Mouse (Mus musculus) lung, postnatal 14 days (tissue): Measurements from ENCODE around the gene Copg2.

ENCODE experiments used
- DNase-seq: peaks from one replicate; pipeline ENCODE4 v3.0.0; 2021

Copg2 gene

GRCm38 (mm10) chr6:30732571-30733130 is 163.9 kb downstream of the Copg2 start:
- DNase-seq = no peak

GRCm38 (mm10) chr6:30730301-30730971 is 166.2 kb downstream of the Copg2 start:
- DNase-seq = no peak

DNA sequence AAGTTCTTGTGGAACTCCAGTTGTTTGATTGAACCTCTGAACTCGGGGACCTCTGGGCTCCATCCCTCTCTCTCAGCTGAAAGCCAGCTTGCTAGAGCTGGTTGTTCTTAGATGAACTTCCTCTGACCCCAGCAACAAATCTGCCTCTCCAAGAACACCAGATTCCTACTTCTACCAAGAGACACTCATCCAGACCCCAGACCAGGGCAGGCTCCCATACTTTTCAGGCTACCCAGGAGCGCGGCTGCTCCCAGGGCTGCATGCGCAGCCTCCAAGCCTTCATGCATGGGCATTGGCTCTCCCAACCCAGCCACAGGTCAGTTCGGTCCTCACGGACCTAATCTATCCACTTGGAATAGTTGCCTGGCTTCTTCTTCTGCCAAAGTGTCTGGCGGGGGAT is 173.3 kb downstream of the Copg2 start, which contains the start of gene Mest:
Mest (plus strand) TSS at position 217 of the 400 bp plus-strand sequence.
- no peak for DNase-seq

GRCm38 (mm10) chr6:30722385-30723164 is 174.0 kb downstream of the Copg2 start:
- no peak for DNase-seq

DNA sequence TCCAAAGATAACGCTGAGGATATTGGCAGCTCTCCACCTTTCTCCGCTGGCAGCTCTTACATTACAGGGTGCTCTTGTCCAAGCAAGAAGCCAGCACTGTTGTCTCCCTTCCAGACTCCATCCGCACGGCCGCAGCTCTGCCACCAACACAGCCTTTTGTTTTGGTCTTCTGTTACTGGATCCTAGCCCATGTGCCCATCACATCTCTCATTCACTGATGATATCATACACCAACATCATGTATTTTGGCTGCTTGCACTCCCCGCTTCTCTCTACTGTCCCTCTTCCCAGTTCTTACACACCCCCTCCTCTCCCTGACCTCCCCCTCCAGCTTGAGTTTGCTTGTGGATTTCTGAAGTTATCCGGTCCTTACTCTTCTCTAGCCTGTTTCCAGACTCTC is 179.8 kb downstream of the Copg2 start:
- peak; percentile 43 for DNase-seq

DNA sequence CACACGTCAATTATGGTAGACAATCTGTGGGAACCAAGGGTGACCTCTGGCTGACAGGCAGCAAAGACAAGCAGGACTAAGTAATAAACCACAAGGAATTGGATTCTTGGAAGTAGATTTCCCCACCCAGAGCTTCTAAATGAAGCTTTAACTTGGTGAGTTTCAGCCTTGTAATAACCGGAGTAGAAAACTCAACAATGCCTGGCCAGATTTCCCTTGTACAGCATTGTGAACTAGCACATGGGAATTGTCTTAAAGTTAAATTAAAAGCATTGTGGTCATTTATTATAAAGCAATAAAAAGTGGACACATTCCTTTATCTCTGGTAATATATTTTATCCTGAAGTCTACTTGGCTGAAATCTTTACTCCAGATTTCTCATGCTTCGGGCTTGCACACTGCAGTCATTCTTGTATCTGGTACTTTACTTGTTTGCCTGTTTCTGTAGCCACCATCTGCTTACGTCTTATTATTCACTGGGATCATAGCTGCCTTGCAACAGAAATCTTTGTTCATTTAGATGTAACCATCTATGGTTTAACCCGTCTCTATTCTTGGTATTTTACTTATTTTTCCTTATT is 181.6 kb downstream of the Copg2 start:
- DNase-seq = no peak

DNA sequence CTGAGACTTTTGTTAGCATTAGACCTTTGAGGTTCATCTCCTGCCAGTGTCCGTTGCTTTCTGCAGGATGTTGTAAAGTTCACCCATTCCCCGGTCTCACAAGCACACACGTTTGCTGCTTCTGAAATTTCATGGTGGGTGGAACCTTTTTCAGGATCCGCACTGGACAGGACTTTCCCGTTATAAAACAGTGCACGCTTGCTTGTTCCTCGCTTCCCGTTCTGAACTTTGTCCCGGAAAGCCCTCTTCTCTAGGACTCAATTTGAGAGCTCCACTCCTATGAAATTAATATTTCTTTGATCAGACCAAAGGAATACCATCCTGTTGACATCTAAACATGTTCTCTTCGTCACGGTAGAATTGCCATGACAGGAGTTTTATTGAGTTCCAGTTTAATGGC is 182.7 kb downstream of the Copg2 start:
- DNase-seq = no peak

- DNase-seq = no peak
Observed at GRCm38 (mm10) chr6:30713455-30713854, 183.1 kb downstream of the Copg2 start.

- peak; percentile 44 for DNase-seq
Observed at GRCm38 (mm10) chr6:30712484-30712883, 184.1 kb downstream of the Copg2 start.

DNA sequence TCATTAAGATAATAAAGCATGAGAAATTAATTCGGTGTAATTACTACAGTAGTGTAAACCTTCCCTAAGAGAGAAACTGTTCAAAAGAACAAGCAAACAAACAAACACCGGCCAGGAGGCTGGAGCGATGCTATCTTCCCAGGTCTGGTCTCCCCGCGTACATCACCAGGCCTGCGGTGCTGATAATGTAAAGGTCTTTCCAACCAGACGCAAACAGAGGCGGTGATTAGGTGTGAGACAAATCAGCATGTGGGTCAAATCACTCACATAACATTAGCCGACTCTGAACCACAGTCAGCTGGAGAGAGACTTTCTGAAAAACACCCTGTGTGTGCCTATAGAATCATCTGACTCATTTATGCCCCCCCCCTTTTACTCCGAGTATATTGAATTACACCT is 185.2 kb downstream of the Copg2 start:
- DNase-seq = no peak

GRCm38 (mm10) chr6:30710371-30711364 is 185.9 kb downstream of the Copg2 start:
- no peak for DNase-seq

GRCm38 (mm10) chr6:30709115-30709514 is 187.5 kb downstream of the Copg2 start:
- DNase-seq = no peak

DNA sequence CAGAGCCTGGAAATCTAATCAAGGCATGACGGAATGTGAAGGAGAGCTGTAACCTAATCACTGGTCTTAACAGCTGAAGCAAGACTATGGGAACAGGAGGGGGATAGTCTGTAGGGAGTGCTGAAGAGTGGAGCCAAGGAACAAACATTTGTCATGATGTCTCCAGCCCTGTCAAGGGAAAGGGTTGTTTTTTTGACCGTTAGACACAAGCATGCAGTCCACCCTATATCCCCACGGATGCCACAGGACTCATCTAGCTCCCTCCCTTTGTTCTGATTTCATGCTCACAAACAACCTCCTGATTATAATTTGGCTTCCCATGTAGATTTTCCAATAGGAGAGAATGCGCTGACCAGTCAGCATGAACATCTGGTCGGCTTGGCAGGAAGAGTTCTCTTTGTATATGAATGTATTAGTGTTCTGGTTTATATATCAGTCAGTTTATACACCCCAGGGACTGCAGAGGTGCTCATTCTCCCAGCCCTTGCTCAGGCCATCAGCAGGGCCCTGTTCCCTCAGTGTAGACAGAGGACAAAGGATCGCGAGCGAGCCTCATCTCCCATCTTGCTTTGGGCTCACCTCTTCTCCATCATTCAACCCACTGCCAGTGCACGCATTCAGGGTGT is 192.5 kb downstream of the Copg2 start:
- DNase-seq = no peak

- DNase-seq = no peak
Observed at GRCm38 (mm10) chr6:30703476-30703875, 193.1 kb downstream of the Copg2 start.

DNA sequence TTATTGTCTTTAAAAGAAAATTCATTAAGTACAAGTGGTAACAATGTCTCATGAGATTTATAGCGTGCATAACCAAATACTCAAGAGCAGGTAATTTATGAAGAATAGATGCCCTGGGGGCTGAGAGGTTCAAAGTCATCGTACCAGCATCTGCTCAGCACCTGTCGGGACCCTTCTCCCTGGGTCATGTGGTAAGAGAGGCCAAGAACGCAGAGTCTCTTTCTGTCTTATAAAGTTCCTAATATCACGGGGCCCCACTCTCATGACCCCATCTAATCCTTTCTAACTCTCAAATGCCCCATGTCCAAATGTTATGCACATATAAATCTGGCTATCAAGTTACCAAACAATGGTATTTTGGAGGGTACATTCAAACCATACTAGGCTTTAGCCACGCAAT is 193.7 kb downstream of the Copg2 start:
- no peak for DNase-seq

GRCm38 (mm10) chr6:30700182-30700581 is 196.4 kb downstream of the Copg2 start:
- DNase-seq = no peak

DNA sequence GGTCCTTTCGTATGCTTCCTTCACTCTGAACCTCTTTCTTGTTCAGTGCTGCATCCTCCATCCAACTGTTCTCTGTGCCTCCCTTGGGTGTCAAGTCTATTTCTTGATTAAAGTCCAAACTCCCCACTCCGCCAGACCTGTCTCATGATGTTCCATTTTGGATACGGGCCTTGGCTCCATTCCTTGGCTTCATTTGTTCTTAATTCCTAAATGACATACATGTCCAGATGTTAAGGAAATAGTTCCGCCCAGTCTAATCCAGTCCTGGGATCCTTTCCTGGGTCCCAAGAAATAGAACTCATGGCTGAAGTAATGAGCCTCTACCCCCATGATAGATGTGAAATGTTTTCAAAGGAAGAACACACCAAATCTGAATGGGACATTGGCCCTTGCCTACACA is 198.6 kb downstream of the Copg2 start:
- no peak for DNase-seq
